Mouse (Mus musculus) liver, adult 2 months (tissue): ENCODE measurements around the gene Rnaseh2b. TPM values are rescaled to one million over a fixed set of nuclear protein-coding genes. Genes with fewer than 3 reads are reported as not detected.

Source experiments
- DNase-seq: peaks from one replicate; pipeline ENCODE4 v3.0.0-alpha.2; 2011; ENCODE audit warnings: low read depth, low spot score; ENCODE audit errors: extremely low read depth
- H3K27ac ChIP-seq: fragments of 200-500 bp; replicated peaks from 2 replicates; pipeline ENCODE4 v1.5.1; 2012; ENCODE audit warnings: low read depth, mild to moderate bottlenecking, control low read depth, inconsistent platforms, low read length; ENCODE audit not compliant: insufficient read depth
- H3K27me3 ChIP-seq: fragments of 200-500 bp; 2 replicates; pipeline ENCODE4 v1.6.1; 2012; ENCODE audit warnings: mild to moderate bottlenecking, moderate library complexity, low read length, inconsistent platforms; ENCODE audit not compliant: control insufficient read depth, insufficient read depth
- H3K36me3 ChIP-seq: fragments of 200-500 bp; 2 replicates; pipeline ENCODE4 v1.6.1; 2012; ENCODE audit warnings: low read length, inconsistent platforms; ENCODE audit not compliant: control insufficient read depth, insufficient read depth
- H3K4me1 ChIP-seq: fragments of 200-500 bp; 2 replicates; pipeline ENCODE4 v1.6.1; 2011; ENCODE audit warnings: low read length; ENCODE audit not compliant: control insufficient read depth, insufficient read depth
- H3K4me3 ChIP-seq: fragments of 200-500 bp; 2 replicates; pipeline ENCODE4 v1.5.1; 2011; ENCODE audit warnings: low read depth, mild to moderate bottlenecking, control low read depth, low read length, moderate library complexity; ENCODE audit not compliant: insufficient read depth
- H3K79me2 ChIP-seq: fragments of 200-500 bp; 2 replicates; pipeline ENCODE4 v1.6.1; 2012; ENCODE audit warnings: inconsistent platforms, mild to moderate bottlenecking, low read length, moderate library complexity; ENCODE audit not compliant: control insufficient read depth, insufficient read depth
- H3K9ac ChIP-seq: fragments of 200-500 bp; 2 replicates; pipeline ENCODE4 v1.6.1; 2012; ENCODE audit warnings: low read depth, mild to moderate bottlenecking, control low read depth, inconsistent platforms, low read length
- CTCF ChIP-seq: fragments of 200-500 bp; IDR thresholded peaks from 2 replicates; pipeline ENCODE4 v1.5.1; 2011; ENCODE audit warnings: low read depth, low read length, control low read depth
- POLR2A ChIP-seq: fragments of 200-500 bp; IDR thresholded peaks from 2 replicates; pipeline ENCODE4 v1.6.1; 2011; ENCODE audit warnings: low read length, control low read depth; ENCODE audit not compliant: insufficient read depth; ENCODE audit errors: extremely low read depth
- WGBS: fragments of 180-500 bp; shearing (Covaris S2); methylation state at CpG from one replicate; pipeline ENCODE4 v1.1.7; 2018; 5-methylcytosine and 5-hydroxymethylcytosine counted together
- polyA plus RNA-seq: library from polyadenylated mRNA; depleted of rRNA; stranded (reverse); fragments of >200 nt; gene quantifications from 2 replicates; pipeline ENCODE4 v1.2.3, GENCODE M21; 2012; rRNA removed
- total RNA-seq: library from RNA; depleted of rRNA; stranded (reverse); fragments of >200 nt; gene quantifications from 2 replicates; pipeline ENCODE4 v1.2.3, GENCODE M21; 2014; rRNA removed

Gene Rnaseh2b
- total and polyA plus RNA-seq, 2 experiments: 1.3 to 5.9 TPM

GRCm38 (mm10) chr14:62416007-62416741 is 123.8 kb downstream of the Rnaseh2b start:
- TF ChIP-seq POLR2A (no peak), CTCF (no peak)
- no peak overlapping the region for H3K27ac ChIP-seq
- H3K4me3 ChIP-seq: no peak overlapping the region
- 87% methylated on average over 7 of the region's 7 CpGs for WGBS
- no peaks in the 10 kb centered on the region for H3K36me3 ChIP-seq
- no peak overlapping the region for H3K9ac ChIP-seq
- H3K4me1 ChIP-seq: no peaks in the 10 kb centered on the region
- H3K79me2 ChIP-seq: no peaks in the 10 kb centered on the region
- no peak for DNase-seq
- H3K27me3 ChIP-seq: no peaks in the 10 kb centered on the region

GRCm38 (mm10) chr14:62416742-62417134 is 124.3 kb downstream of the Rnaseh2b start:
- H3K36me3 ChIP-seq: no peaks in the 10 kb centered on the region
- H3K4me1 ChIP-seq: no peaks in the 10 kb centered on the region
- peak; percentile 12 for DNase-seq
- H3K4me3 ChIP-seq: no peak overlapping the region
- no peaks in the 10 kb centered on the region for H3K79me2 ChIP-seq
- no peak overlapping the region for H3K9ac ChIP-seq
- H3K27me3 ChIP-seq: no peaks in the 10 kb centered on the region
- no peak for TF ChIP-seq CTCF
- no peak for TF ChIP-seq POLR2A
- WGBS: 6% methylated on average over 1 of the region's 1 CpGs
- no peak overlapping the region for H3K27ac ChIP-seq

- Histone ChIP-seq H3K36me3 (no peaks in the 10 kb centered on the region), H3K9ac (no peak overlapping the region), H3K27ac (no peak overlapping the region), H3K4me1 (no peaks in the 10 kb centered on the region), H3K27me3 (no peaks in the 10 kb centered on the region), H3K4me3 (no peak overlapping the region), H3K79me2 (no peaks in the 10 kb centered on the region)
- 28% methylated on average over 3 of the region's 3 CpGs for WGBS
- TF ChIP-seq CTCF: no peak
- TF ChIP-seq POLR2A: no peak
- no peak for DNase-seq
Measured at GRCm38 (mm10) chr14:62417501-62417900, 125.1 kb downstream of the Rnaseh2b start.

- H3K36me3 ChIP-seq: no peaks in the 10 kb centered on the region
- DNase-seq: no peak
- no peak overlapping the region for H3K4me3 ChIP-seq
- H3K79me2 ChIP-seq: no peaks in the 10 kb centered on the region
- no peak overlapping the region for H3K27ac ChIP-seq
- WGBS: 54% methylated on average over 4 of the region's 4 CpGs
- no peaks in the 10 kb centered on the region for H3K4me1 ChIP-seq
- H3K27me3 ChIP-seq: no peaks in the 10 kb centered on the region
- TF ChIP-seq CTCF (no peak), POLR2A (no peak)
- H3K9ac ChIP-seq: no peak overlapping the region
Measured at GRCm38 (mm10) chr14:62422265-62422664, 129.9 kb downstream of the Rnaseh2b start.

Other genes with a start within 250 kb of the Rnaseh2b start
- gene Dleu7, start 458 bp downstream of the Rnaseh2b start, total RNA-seq: 0.20 TPM in 1 of 2 replicates, not detected in the other
- gene Dleu7, start 458 bp downstream of the Rnaseh2b start, polyA plus RNA-seq: 0.05 TPM in 1 of 2 replicates, not detected in the other
- gene Gucy1b2, start 163.7 kb downstream of the Rnaseh2b start, total RNA-seq: not detected in 2 replicates
- gene Gucy1b2, start 163.7 kb downstream of the Rnaseh2b start, polyA plus RNA-seq: not detected in 2 replicates